Mouse (Mus musculus) heart, embryonic 16.5 days (tissue): ENCODE measurements around the gene Cybc1. TPM values are rescaled to one million over a fixed set of nuclear protein-coding genes. Genes with fewer than 3 reads are reported as not detected.

ENCODE experiments used
- ATAC-seq: fragments of 200-750 bp; cut with Nextera tagmentation; replicated peaks from 2 replicates; pipeline ENCODE4 v1.8.0; 2017; ENCODE audit warnings: moderate number of reproducible peaks; ENCODE audit not compliant: insufficient read depth, low FRiP score; ENCODE audit errors: extremely low read depth
- H3K27ac ChIP-seq: fragments of 300-500 bp; sonication (generic); 2 replicates; pipeline ENCODE4 v1.5.1; 2014; ENCODE audit warnings: mild to moderate bottlenecking, low read length, control low read depth, moderate library complexity
- H3K27me3 ChIP-seq: fragments of 300-500 bp; sonication (generic); 2 replicates; pipeline ENCODE4 v1.6.1; 2014; ENCODE audit warnings: low read length, mixed read lengths; ENCODE audit not compliant: control insufficient read depth, insufficient read depth
- H3K36me3 ChIP-seq: fragments of 300-500 bp; sonication (generic); 2 replicates; pipeline ENCODE4 v1.6.1; 2014; ENCODE audit not compliant: control insufficient read depth, insufficient read depth
- H3K4me1 ChIP-seq: fragments of 300-500 bp; sonication (generic); 2 replicates; pipeline ENCODE4 v1.6.1; 2014; ENCODE audit warnings: low read length, mixed read lengths; ENCODE audit not compliant: control insufficient read depth, insufficient read depth
- H3K4me2 ChIP-seq: fragments of 300-500 bp; sonication (generic); 2 replicates; pipeline ENCODE4 v1.6.1; 2014; ENCODE audit warnings: low read depth, mild to moderate bottlenecking, control low read depth, low read length
- H3K4me3 ChIP-seq: fragments of 300-500 bp; sonication (generic); 2 replicates; pipeline ENCODE4 v1.5.1; 2014; ENCODE audit warnings: mild to moderate bottlenecking, control low read depth, low read length
- H3K9ac ChIP-seq: fragments of 300-500 bp; sonication (generic); 2 replicates; pipeline ENCODE4 v1.6.1; 2014; ENCODE audit warnings: low read length, control low read depth
- H3K9me3 ChIP-seq: fragments of 300-500 bp; sonication (generic); replicated peaks from 2 replicates; pipeline ENCODE4 v1.6.1; 2016; ENCODE audit warnings: low read length; ENCODE audit not compliant: control insufficient read depth
- WGBS: fragments of 180-500 bp; shearing (Covaris S2); extraction: QIAGEN DNeasy Blood & Tissue Kit; methylation state at CpG from one replicate; pipeline ENCODE4 v1.1.7; 2014; 5-methylcytosine and 5-hydroxymethylcytosine counted together
- polyA plus RNA-seq: library from polyadenylated mRNA; unstranded; fragments of >200 nt; fragmentation: Nextera tagmentation; extraction: Ambion mirVana; gene quantifications from 2 replicates; pipeline ENCODE4 v1.2.1, GENCODE M21; 2015

Gene Cybc1
- 24.5 and 27.1 TPM in 2 replicates for polyA plus RNA-seq

GRCm38 (mm10) chr11:121229018-121229439, at the start of gene Cybc1:
Gene Cybc1, minus strand, starts transcription at chr11:121229322.
- ATAC-seq = peak; percentile 87
- peak within 1 kb of the TSS; percentile 76 for H3K4me2 ChIP-seq
- peaks cover 16% of the 10 kb centered on the region for H3K36me3 ChIP-seq
- H3K4me1 ChIP-seq = peaks cover 26% of the 10 kb centered on the region
- peak within 1 kb of the TSS; percentile 85 for H3K27ac ChIP-seq
- H3K9ac ChIP-seq = peak within 1 kb of the TSS; percentile 84
- WGBS = under 1% methylated on average over 23 of the region's 23 CpGs
- no peaks in the 10 kb centered on the region for H3K27me3 ChIP-seq
- H3K9me3 ChIP-seq = no peaks in the 10 kb centered on the region
- peak within 1 kb of the TSS; percentile 94 for H3K4me3 ChIP-seq

DNA sequence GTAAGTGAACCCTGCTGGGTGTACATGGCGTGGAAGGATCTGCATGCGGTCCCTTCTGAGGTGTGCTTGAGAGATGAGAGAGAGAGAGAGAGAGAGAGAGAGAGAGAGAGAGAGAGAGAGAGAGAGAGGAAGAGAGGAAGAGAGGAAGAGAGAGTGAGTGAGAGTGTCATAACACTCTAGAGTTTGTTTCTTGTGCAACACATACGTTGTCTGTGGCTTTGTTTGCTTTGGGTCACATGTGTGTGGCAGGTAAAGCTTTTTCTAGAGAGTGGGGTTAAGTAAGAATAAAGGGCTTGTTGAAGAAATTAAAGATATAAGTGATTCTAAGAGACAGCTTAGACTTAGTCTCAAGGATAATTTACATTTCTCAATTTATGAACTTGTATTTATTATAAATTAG, 48.9 kb upstream of the Cybc1 start:
- H3K9ac ChIP-seq = no peak overlapping the region
- H3K9me3 ChIP-seq = no peaks in the 10 kb centered on the region
- no peak for ATAC-seq
- H3K27ac ChIP-seq = no peak overlapping the region
- peaks cover 28% of the 10 kb centered on the region for H3K4me1 ChIP-seq
- 0 out of 2 replicates have a peak, but pooled peaks cover 2% of the 10 kb centered on the region for H3K36me3 ChIP-seq
- no peak overlapping the region for H3K4me2 ChIP-seq
- no peaks in the 10 kb centered on the region for H3K27me3 ChIP-seq
- 82% methylated on average over 3 of the region's 3 CpGs for WGBS
- no peak overlapping the region for H3K4me3 ChIP-seq

DNA sequence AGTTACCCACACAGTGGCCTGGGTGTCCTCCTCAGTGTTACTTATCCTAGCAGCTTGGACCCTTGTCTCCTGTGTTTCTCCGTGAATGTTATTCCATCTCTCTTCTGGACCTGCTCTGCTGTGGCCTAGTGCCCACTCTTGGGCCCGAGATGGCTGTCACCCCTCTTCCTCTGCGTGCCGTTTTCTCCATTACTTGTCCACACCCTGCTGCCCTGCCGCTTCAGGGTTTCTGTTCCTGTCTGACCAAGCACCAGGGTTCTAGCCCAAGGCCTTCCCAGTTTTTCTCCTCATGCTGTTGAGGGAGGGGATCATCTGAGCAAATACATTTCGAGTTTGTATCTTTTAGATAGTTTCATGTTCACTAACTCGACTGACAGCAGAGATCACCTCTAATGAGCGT, 48.4 kb upstream of the Cybc1 start:
- H3K4me3 ChIP-seq = no peak overlapping the region
- 76% methylated on average over 8 of the region's 8 CpGs for WGBS
- no peak overlapping the region for H3K9ac ChIP-seq
- H3K27ac ChIP-seq = no peak overlapping the region
- peaks cover 23% of the 10 kb centered on the region for H3K4me1 ChIP-seq
- H3K36me3 ChIP-seq = 0 out of 2 replicates have a peak, but pooled peaks cover 2% of the 10 kb centered on the region
- no peaks in the 10 kb centered on the region for H3K9me3 ChIP-seq
- ATAC-seq = no peak
- H3K27me3 ChIP-seq = no peaks in the 10 kb centered on the region
- H3K4me2 ChIP-seq = no peak overlapping the region

- Histone ChIP-seq H3K4me2 (peak overlapping the region; percentile 76), H3K27me3 (no peaks in the 10 kb centered on the region), H3K27ac (no peak overlapping the region), H3K9me3 (no peaks in the 10 kb centered on the region), H3K36me3 (peaks cover 5% of the 10 kb centered on the region; the same call in 1 of the 2 replicates), H3K4me1 (peaks cover 16% of the 10 kb centered on the region), H3K9ac (peak overlapping the region; percentile 91), H3K4me3 (peak overlapping the region; percentile 82)
- ATAC-seq = no peak
- 42% methylated on average over 2 of the region's 2 CpGs for WGBS
Measured at GRCm38 (mm10) chr11:121261074-121261473, 32.0 kb upstream of the Cybc1 start.

GRCm38 (mm10) chr11:121260211-121260906, 31.2 kb upstream of the Cybc1 start:
- WGBS = under 1% methylated on average over 59 of the region's 60 CpGs
- Histone ChIP-seq H3K27ac (peak overlapping the region; percentile 74), H3K9ac (peak overlapping the region; percentile 91), H3K4me2 (peak overlapping the region; percentile 76), H3K9me3 (no peaks in the 10 kb centered on the region), H3K4me1 (peaks cover 16% of the 10 kb centered on the region), H3K36me3 (peaks cover 5% of the 10 kb centered on the region; the same call in 1 of the 2 replicates), H3K27me3 (no peaks in the 10 kb centered on the region), H3K4me3 (peak overlapping the region; percentile 82)
- peak; percentile 21 for ATAC-seq

- Histone ChIP-seq H3K27me3 (no peaks in the 10 kb centered on the region), H3K4me1 (peaks cover 16% of the 10 kb centered on the region), H3K9ac (peak within 1 kb of the TSS; percentile 91), H3K9me3 (no peaks in the 10 kb centered on the region), H3K27ac (peak within 1 kb of the TSS; percentile 77), H3K4me3 (peak within 1 kb of the TSS; percentile 82), H3K4me2 (peak within 1 kb of the TSS; percentile 76), H3K36me3 (peaks cover 5% of the 10 kb centered on the region)
- 1% methylated on average over 90 of the region's 91 CpGs for WGBS
- peak; percentile 98 for ATAC-seq
Measured at GRCm38 (mm10) chr11:121259160-121260100, 30.3 kb upstream of the Cybc1 start, which contains the start of gene Foxk2. Gene Foxk2, plus strand, starts transcription at chr11:121259990.

DNA sequence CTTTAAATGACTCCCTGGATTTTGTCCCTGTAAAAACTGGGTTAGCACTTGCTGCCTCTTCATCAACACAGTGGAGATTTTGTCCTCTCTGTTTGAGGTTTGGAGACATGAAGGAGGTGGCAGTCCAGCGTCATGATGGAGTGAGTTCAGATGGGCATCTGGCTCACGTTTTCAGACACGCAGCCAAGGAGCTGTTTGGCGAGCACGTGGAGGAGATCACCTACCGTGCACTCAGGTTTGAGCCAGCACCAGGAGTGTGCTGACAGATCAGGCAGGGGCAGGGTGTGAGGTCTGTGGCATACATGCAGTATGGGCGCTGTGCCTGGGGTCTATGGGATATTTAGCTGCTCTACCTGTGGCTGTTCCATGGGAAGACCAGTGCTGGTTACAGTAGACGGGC, 21.1 kb upstream of the Cybc1 start:
- Histone ChIP-seq H3K27me3 (no peaks in the 10 kb centered on the region), H3K9ac (no peak overlapping the region), H3K27ac (no peak overlapping the region), H3K4me1 (no peaks in the 10 kb centered on the region), H3K4me3 (no peak overlapping the region), H3K4me2 (no peak overlapping the region), H3K9me3 (no peaks in the 10 kb centered on the region), H3K36me3 (peaks cover 72% of the 10 kb centered on the region)
- ATAC-seq = no peak
- 82% methylated on average over 8 of the region's 8 CpGs for WGBS

DNA sequence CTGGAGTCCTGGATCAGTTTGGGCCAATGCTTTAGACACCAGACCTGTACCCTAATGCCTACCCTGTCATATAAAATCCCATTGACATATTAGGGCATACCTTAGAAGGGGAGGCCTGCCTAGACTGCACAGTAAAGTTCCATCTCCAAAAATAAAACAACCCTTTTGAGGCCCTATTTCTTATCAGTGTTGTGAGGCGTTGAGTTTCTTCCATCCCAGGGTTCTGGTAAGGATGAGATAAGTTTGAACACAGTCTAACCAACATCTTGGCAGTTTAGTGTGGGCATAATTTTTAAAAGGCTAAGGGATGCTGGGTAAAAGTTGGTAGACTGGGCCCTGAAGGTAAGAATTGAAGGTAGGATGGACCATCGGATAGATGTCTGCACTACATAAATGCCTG, 10.5 kb upstream of the Cybc1 start:
- Histone ChIP-seq H3K4me2 (peak overlapping the region; percentile 14; the same call in 1 of the 2 replicates), H3K4me3 (no peak overlapping the region), H3K9ac (0 out of 2 replicates have a peak overlapping the region, but pooled peaks have one; percentile 14), H3K27me3 (no peaks in the 10 kb centered on the region), H3K27ac (peak overlapping the region; percentile 33; the same call in 1 of the 2 replicates), H3K4me1 (peaks cover 24% of the 10 kb centered on the region), H3K9me3 (no peaks in the 10 kb centered on the region), H3K36me3 (peaks cover 33% of the 10 kb centered on the region)
- ATAC-seq = no peak
- 67% methylated on average over 2 of the region's 2 CpGs for WGBS
